Mouse (Mus musculus): ENCODE data around the gene Slc19a3. TPM values are rescaled to one million over a fixed set of nuclear protein-coding genes. Genes with fewer than 3 reads are reported as not detected.
A peak's percentile ranks its signal among the peaks of the same experiment; 100 is the strongest.

Gene Slc19a3
- total and polyA plus RNA-seq, 2 experiments from 2014 or later, result 1.7 to 1.8 TPM

DNA sequence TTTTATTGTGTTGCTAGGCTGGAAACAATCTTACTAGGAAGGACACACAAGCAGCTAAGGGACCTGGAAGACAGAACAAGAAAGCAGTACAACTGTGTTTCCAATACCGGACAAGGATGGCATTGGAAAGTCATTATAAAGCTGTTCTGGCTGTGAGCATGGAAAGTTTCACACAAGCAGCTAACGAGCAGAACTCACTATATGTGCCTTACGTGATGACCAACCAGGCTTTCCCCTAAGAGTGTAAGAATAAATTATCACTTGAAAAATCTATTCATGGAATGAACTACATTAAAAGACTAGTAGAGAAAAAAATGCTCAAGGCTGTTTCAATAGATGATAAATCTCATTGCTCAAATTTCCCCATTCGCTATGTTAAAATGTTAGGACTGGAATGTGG is 28.3 kb upstream of the Slc19a3 start:
- no peak for ATAC-seq
- Histone ChIP-seq H3K36me3 (ENCODE audit: insufficient read depth, low read length) (no peaks in the 10 kb centered on the region), H3K4me2 (ENCODE audit: low read depth, low read length) (no peak overlapping the region), H3K27me3 (ENCODE audit: insufficient read depth, low read length) (no peaks in the 10 kb centered on the region), H3K4me1 (ENCODE audit: insufficient read depth, low read length) (no peaks in the 10 kb centered on the region), H3K4me3 (ENCODE audit: low read length) (no peak overlapping the region), H3K9me3 (ENCODE audit: low read length) (no peaks in the 10 kb centered on the region), H3K27ac (no peak overlapping the region), H3K9ac (replicated peaks; ENCODE audit: low read length) (no peak overlapping the region)
- 93% methylated on average over 4 of the region's 4 CpGs for WGBS
- DNase-seq (ENCODE audit: low spot score), result no peak
- no peak for TF ChIP-seq CTCF (IDR thresholded peaks at IDR 0.05; ENCODE audit: low read depth)

DNA sequence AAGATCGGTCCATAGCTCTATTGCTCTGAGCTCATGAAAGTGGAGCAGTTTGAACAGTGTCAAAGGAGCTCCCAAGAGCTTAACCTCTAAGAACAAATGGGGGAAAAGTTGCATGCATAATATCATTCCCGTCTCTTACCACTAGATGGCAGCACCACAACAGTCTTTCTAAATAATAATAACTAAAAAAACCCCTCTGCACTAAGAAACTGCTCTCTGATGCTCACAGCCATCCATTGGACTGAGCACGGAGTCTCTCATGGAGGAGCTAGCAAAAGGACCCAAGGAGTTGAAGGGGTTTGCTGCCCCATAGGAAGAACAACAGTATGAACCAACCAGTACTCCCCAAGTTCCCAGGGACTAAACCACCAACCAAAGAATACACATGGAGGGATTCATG is 26.6 kb upstream of the Slc19a3 start:
- H3K9me3 ChIP-seq (ENCODE audit: low read length), result no peaks in the 10 kb centered on the region
- H3K27me3 ChIP-seq (ENCODE audit: insufficient read depth, low read length), result no peaks in the 10 kb centered on the region
- peak; percentile 68 for DNase-seq (ENCODE audit: low spot score)
- no peak for ATAC-seq
- no peak overlapping the region for H3K9ac ChIP-seq (replicated peaks; ENCODE audit: low read length)
- H3K4me2 ChIP-seq (ENCODE audit: low read depth, low read length), result no peak overlapping the region
- H3K4me1 ChIP-seq (ENCODE audit: insufficient read depth, low read length), result no peaks in the 10 kb centered on the region
- no peak overlapping the region for H3K4me3 ChIP-seq (ENCODE audit: low read length)
- no peaks in the 10 kb centered on the region for H3K36me3 ChIP-seq (ENCODE audit: insufficient read depth, low read length)
- H3K27ac ChIP-seq, result no peak overlapping the region
- TF ChIP-seq CTCF (IDR thresholded peaks at IDR 0.05; ENCODE audit: low read depth), result peak; percentile 67
- WGBS, result 28% methylated on average over 3 of the region's 3 CpGs

DNA sequence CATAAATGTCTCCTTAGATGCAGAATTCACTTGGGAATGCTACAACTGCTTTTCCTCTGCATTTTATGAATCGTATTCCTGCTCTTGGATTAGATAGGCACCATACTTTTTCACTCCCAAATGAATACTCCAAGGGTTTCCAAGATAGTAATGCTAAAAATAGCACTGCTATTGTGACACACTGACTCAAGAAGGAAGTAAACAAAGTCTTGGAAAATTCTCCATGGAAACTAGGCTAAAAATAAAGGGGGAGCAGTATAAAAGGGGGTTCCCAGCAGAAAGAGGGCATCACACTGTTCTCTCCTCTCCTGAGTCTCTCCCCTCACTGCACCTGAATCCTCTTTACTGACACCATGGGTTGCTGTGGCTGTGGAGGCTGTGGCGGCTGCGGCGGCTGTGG is 22.4 kb upstream of the Slc19a3 start, which contains the start of gene Krtap28-13:
TSS of gene Krtap28-13 (plus strand) at position 288 of the 400 bp plus-strand sequence.
- TF ChIP-seq CTCF (IDR thresholded peaks at IDR 0.05; ENCODE audit: low read depth), result no peak
- H3K27ac ChIP-seq, result no peak within 1 kb of the TSS
- H3K4me1 ChIP-seq (ENCODE audit: insufficient read depth, low read length), result no peaks in the 10 kb centered on the region
- 78% methylated on average over 4 of the region's 4 CpGs for WGBS
- H3K36me3 ChIP-seq (ENCODE audit: insufficient read depth, low read length), result no peaks in the 10 kb centered on the region
- ATAC-seq (no peak), DNase-seq (ENCODE audit: low spot score) (no peak)
- H3K4me2 ChIP-seq (ENCODE audit: low read depth, low read length), result no peak within 1 kb of the TSS
- no peak within 1 kb of the TSS for H3K4me3 ChIP-seq (ENCODE audit: low read length)
- H3K9ac ChIP-seq (replicated peaks; ENCODE audit: low read length), result no peak within 1 kb of the TSS
- H3K9me3 ChIP-seq (ENCODE audit: low read length), result no peaks in the 10 kb centered on the region
- H3K27me3 ChIP-seq (ENCODE audit: insufficient read depth, low read length), result no peaks in the 10 kb centered on the region

DNA sequence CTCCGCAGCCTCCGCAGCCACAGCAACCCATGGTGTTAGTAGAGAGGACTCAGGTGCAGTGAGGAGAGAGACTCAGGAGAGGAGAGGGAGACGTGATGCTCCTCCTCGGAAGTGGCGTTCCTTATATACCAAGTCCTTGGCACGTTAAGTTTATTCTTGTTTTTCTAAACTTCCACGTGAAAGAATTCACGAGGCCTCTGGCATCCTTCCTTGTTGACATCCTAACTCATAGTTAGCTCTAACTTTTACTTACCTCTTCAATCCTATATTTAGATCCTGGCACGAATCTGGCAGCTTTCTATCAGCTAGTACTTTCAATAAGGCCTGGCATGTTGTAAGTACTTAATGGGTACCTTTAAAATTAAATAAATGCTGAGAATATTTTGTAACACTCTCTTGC is 21.0 kb upstream of the Slc19a3 start, which contains the start of gene A030005K14Rik:
TSS of gene A030005K14Rik (minus strand) at position 101 of the 400 bp plus-strand sequence.
- no peaks in the 10 kb centered on the region for H3K9me3 ChIP-seq (ENCODE audit: low read length)
- no peak for TF ChIP-seq CTCF (IDR thresholded peaks at IDR 0.05; ENCODE audit: low read depth)
- H3K9ac ChIP-seq (replicated peaks; ENCODE audit: low read length), result no peak within 1 kb of the TSS
- no peak within 1 kb of the TSS for H3K4me3 ChIP-seq (ENCODE audit: low read length)
- 91% methylated on average over 9 of the region's 9 CpGs for WGBS
- no peak for ATAC-seq
- H3K27me3 ChIP-seq (ENCODE audit: insufficient read depth, low read length), result no peaks in the 10 kb centered on the region
- no peaks in the 10 kb centered on the region for H3K4me1 ChIP-seq (ENCODE audit: insufficient read depth, low read length)
- no peak within 1 kb of the TSS for H3K27ac ChIP-seq
- DNase-seq (ENCODE audit: low spot score), result no peak
- H3K36me3 ChIP-seq (ENCODE audit: insufficient read depth, low read length), result no peaks in the 10 kb centered on the region
- H3K4me2 ChIP-seq (ENCODE audit: low read depth, low read length), result no peak within 1 kb of the TSS

DNA sequence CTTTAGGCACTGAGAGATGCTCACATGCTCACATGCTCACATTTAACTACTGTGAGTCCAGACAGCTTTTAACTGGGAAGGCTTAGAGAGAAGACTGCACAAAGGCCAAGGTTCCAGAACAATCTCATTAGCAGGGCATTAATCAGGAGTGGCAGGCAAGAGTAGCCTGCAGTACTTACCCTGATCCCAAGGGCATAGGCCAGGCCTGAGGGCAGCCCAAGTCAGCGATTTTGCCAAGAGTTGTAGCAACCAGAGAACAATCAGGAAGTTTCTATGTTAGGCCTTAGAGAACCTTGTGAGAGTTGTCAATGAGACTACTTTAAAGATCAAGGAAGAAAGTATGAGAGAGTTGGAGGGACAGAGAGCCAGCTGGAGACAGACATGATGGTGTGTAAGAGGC is 20.2 kb upstream of the Slc19a3 start:
- H3K27me3 ChIP-seq (ENCODE audit: insufficient read depth, low read length), result no peaks in the 10 kb centered on the region
- no peaks in the 10 kb centered on the region for H3K9me3 ChIP-seq (ENCODE audit: low read length)
- no peak for TF ChIP-seq CTCF (IDR thresholded peaks at IDR 0.05; ENCODE audit: low read depth)
- H3K4me2 ChIP-seq (ENCODE audit: low read depth, low read length), result no peak overlapping the region
- no peak overlapping the region for H3K4me3 ChIP-seq (ENCODE audit: low read length)
- no peak for ATAC-seq
- H3K27ac ChIP-seq, result no peak overlapping the region
- WGBS, result 65% methylated on average over 1 of the region's 1 CpGs
- H3K36me3 ChIP-seq (ENCODE audit: insufficient read depth, low read length), result no peaks in the 10 kb centered on the region
- no peak overlapping the region for H3K9ac ChIP-seq (replicated peaks; ENCODE audit: low read length)
- no peak for DNase-seq (ENCODE audit: low spot score)
- no peaks in the 10 kb centered on the region for H3K4me1 ChIP-seq (ENCODE audit: insufficient read depth, low read length)

DNA sequence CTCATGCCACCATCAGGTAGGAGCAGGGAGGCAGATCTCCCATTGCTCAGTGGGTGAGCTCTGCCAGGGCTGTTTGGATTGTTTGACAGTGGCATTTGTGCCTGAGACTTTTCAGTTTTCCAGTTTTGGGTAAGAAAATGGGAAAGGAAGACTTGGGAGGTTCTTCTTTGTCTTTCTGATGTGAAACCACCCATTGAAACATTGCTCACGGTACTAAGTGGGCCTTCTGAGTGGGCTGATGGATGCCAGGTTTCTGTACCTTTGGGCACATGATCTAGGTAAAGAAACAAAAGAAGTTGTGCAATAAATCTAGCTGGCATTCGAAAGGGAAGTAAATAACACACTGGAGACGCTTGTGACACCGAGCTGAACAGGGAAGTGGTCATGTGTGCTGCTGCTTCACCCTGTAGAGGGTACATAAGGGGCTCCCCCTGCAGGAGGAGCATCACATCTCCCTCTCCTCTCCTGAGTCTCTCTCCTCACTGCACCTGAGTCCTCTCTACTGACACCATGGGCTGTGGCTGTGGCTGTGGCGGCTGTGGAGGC is 6.7 kb upstream of the Slc19a3 start, which contains the start of gene Gm47969:
TSS of gene Gm47969 (plus strand) at position 51 of the 546 bp plus-strand sequence.
- DNase-seq (ENCODE audit: low spot score), result no peak
- Histone ChIP-seq H3K4me1 (ENCODE audit: insufficient read depth, low read length) (no peaks in the 10 kb centered on the region), H3K4me2 (ENCODE audit: low read depth, low read length) (no peak within 1 kb of the TSS), H3K9ac (replicated peaks; ENCODE audit: low read length) (no peak within 1 kb of the TSS), H3K36me3 (ENCODE audit: insufficient read depth, low read length) (no peaks in the 10 kb centered on the region), H3K9me3 (ENCODE audit: low read length) (no peaks in the 10 kb centered on the region), H3K27ac (no peak within 1 kb of the TSS), H3K27me3 (ENCODE audit: insufficient read depth, low read length) (no peaks in the 10 kb centered on the region), H3K4me3 (ENCODE audit: low read length) (no peak within 1 kb of the TSS)
- WGBS, result 81% methylated on average over 5 of the region's 5 CpGs
- no peak for TF ChIP-seq CTCF (IDR thresholded peaks at IDR 0.05; ENCODE audit: low read depth)
- ATAC-seq, result no peak

DNA sequence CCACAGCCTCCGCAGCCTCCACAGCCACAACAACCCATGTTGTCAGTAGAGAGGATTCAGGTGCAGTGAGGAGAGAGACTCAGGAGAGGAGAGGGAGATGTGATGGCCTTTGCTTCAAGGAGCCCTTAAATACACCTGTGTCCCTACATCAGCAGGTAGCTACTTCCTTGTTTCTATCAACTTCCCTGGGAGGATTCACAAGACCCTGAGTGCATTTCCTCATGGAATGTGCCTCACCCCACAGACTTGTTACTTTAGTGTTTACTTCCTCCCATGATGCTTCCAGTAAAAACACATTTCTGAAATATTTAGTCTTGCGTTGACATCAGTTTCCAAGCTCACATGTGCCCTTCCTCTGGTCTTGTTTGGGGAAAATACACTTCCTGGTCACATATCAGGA is 4.1 kb upstream of the Slc19a3 start, which contains the start of gene Krtap28-10:
TSS of gene Krtap28-10 (minus strand) at position 101 of the 400 bp plus-strand sequence.
- no peak within 1 kb of the TSS for H3K4me3 ChIP-seq (ENCODE audit: low read length)
- H3K27me3 ChIP-seq (ENCODE audit: insufficient read depth, low read length), result no peaks in the 10 kb centered on the region
- no peak for DNase-seq (ENCODE audit: low spot score)
- H3K4me1 ChIP-seq (ENCODE audit: insufficient read depth, low read length), result no peaks in the 10 kb centered on the region
- WGBS, result 89% methylated on average over 2 of the region's 2 CpGs
- ATAC-seq, result no peak
- H3K36me3 ChIP-seq (ENCODE audit: insufficient read depth, low read length), result no peaks in the 10 kb centered on the region
- no peak within 1 kb of the TSS for H3K27ac ChIP-seq
- H3K4me2 ChIP-seq (ENCODE audit: low read depth, low read length), result no peak within 1 kb of the TSS
- no peak within 1 kb of the TSS for H3K9ac ChIP-seq (replicated peaks; ENCODE audit: low read length)
- H3K9me3 ChIP-seq (ENCODE audit: low read length), result no peaks in the 10 kb centered on the region
- no peak for TF ChIP-seq CTCF (IDR thresholded peaks at IDR 0.05; ENCODE audit: low read depth)

Data from hindbrain, postnatal 0 days (tissue).